Mouse (Mus musculus) embryonic fibroblast, embryonic 13.5 days (primary cell): ENCODE results near the gene Rad21l.

Experiments used
- CTCF ChIP-seq: IDR thresholded peaks from 2 replicates; pipeline ENCODE4 v1.5.1; 2011; ENCODE audit warnings: mild to moderate bottlenecking, control low read depth, low read length, moderate library complexity, borderline replicate concordance; ENCODE audit not compliant: insufficient read depth
- POLR2A ChIP-seq: IDR thresholded peaks from 2 replicates; pipeline ENCODE4 v1.6.1; 2011; ENCODE audit warnings: low read depth, mild to moderate bottlenecking, control low read depth, low read length, moderate library complexity

GRCm38 (mm10) chr2:151716318-151717055 lies 48.2 kb upstream of the Rad21l start:
- TF ChIP-seq CTCF: no peak
- TF ChIP-seq POLR2A: no peak
